Mouse (Mus musculus): Measurements from ENCODE around the gene Olfr1160. TPM values are rescaled to one million over a fixed set of nuclear protein-coding genes. Genes with fewer than 3 reads are reported as not detected.
"Not testable (repeated sequence)": the region's sequence is repeated elsewhere in the genome, so short reads cannot be mapped to it uniquely, and the experiment has no call there.

Gene Olfr1160
- total RNA-seq (2021) = not detected

- DNase-seq (ENCODE audit: extremely low spot score in 1 of 2, low spot score in 2 of 2) = no peak
- intact Hi-C loops (cut with DNase I) = no loop called here
Measured at GRCm38 (mm10) chr2:88007515-88008318, at the start of gene Olfr1160. TSS of gene Olfr1160 (minus strand) at chr2:88008268.

GRCm38 (mm10) chr2:88051029-88051428 is 43.0 kb upstream of the Olfr1160 start, which contains the start of gene Olfr1162:
TSS of gene Olfr1162 (minus strand) at chr2:88051129.
- intact Hi-C loops (cut with DNase I) = no loop called here
- DNase-seq (ENCODE audit: extremely low spot score in 1 of 2, low spot score in 2 of 2) = no peak

- no peak for DNase-seq (ENCODE audit: extremely low spot score in 1 of 2, low spot score in 2 of 2)
- intact Hi-C loops (cut with DNase I) = no loop called here
Measured at GRCm38 (mm10) chr2:88037599-88037998, 29.5 kb upstream of the Olfr1160 start, which contains the start of gene Olfr73. TSS of gene Olfr73 (minus strand) at chr2:88037699.

- DNase-seq (ENCODE audit: extremely low spot score in 1 of 2, low spot score in 2 of 2); intact Hi-C loops (cut with DNase I): not testable (repeated sequence)
Measured at GRCm38 (mm10) chr2:88022474-88022873, 14.4 kb upstream of the Olfr1160 start, which contains the start of gene Olfr1161. TSS of gene Olfr1161 (plus strand) at chr2:88022774.

GRCm38 (mm10) chr2:87989813-87990212 is 18.3 kb downstream of the Olfr1160 start, which contains the start of gene Olfr1158:
TSS of gene Olfr1158 (plus strand) at chr2:87990113.
- intact Hi-C loops (cut with DNase I) = no loop called here
- no peak for DNase-seq (ENCODE audit: extremely low spot score in 1 of 2, low spot score in 2 of 2)

GRCm38 (mm10) chr2:87974563-87974962 is 33.5 kb downstream of the Olfr1160 start, which contains the start of gene Olfr74:
TSS of gene Olfr74 (minus strand) at chr2:87974663.
- no peak for DNase-seq (ENCODE audit: extremely low spot score in 1 of 2, low spot score in 2 of 2)
- intact Hi-C loops (cut with DNase I) = no loop called here

- intact Hi-C loops (cut with DNase I) = no loop called here
- no peak for DNase-seq (ENCODE audit: extremely low spot score in 1 of 2, low spot score in 2 of 2)
Measured at GRCm38 (mm10) chr2:87968199-87968598, 39.9 kb downstream of the Olfr1160 start, which contains the start of gene Olfr1157. TSS of gene Olfr1157 (minus strand) at chr2:87968299.

- intact Hi-C loops (cut with DNase I) = no loop called here
- no peak for DNase-seq (ENCODE audit: extremely low spot score in 1 of 2, low spot score in 2 of 2)
Measured at GRCm38 (mm10) chr2:87953000-87953399, 55.1 kb downstream of the Olfr1160 start, which contains the start of gene Olfr1156. TSS of gene Olfr1156 (minus strand) at chr2:87953100.

Other genes with a start within 250 kb of the Olfr1160 start
- not detected for gene Olfr152, start 228.8 kb downstream of the Olfr1160 start, total RNA-seq (2021)
- gene Olfr1143, start 207.7 kb downstream of the Olfr1160 start, total RNA-seq (2021) = not detected
- not detected for gene Olfr1145, start 198.4 kb downstream of the Olfr1160 start, total RNA-seq (2021)
- gene Olfr1148, start 177.7 kb downstream of the Olfr1160 start, total RNA-seq (2021) = not detected
- gene Olfr1150-ps1, start 164.3 kb downstream of the Olfr1160 start, total RNA-seq (2021) = not detected
- gene Olfr1151, start 152.4 kb downstream of the Olfr1160 start, total RNA-seq (2021) = not detected
- not detected for gene Olfr1152, start 141.8 kb downstream of the Olfr1160 start, total RNA-seq (2021)
- not detected for gene Olfr1153, start 113.3 kb downstream of the Olfr1160 start, total RNA-seq (2021)
- gene Olfr1154, start 103.1 kb downstream of the Olfr1160 start, total RNA-seq (2021) = not detected
- gene Olfr1155, start 63.1 kb downstream of the Olfr1160 start, total RNA-seq (2021) = not detected
- gene Olfr1156, start 55.2 kb downstream of the Olfr1160 start, total RNA-seq (2021) = not detected
- not detected for gene Olfr1157, start 40.0 kb downstream of the Olfr1160 start, total RNA-seq (2021)
- not detected for gene Olfr74, start 33.6 kb downstream of the Olfr1160 start, total RNA-seq (2021)
- not detected for gene Olfr1158, start 18.2 kb downstream of the Olfr1160 start, total RNA-seq (2021)
- not detected for gene Olfr1161, start 14.5 kb upstream of the Olfr1160 start, total RNA-seq (2021)
- not detected for gene Olfr73, start 29.4 kb upstream of the Olfr1160 start, total RNA-seq (2021)
- not detected for gene Olfr1162, start 42.9 kb upstream of the Olfr1160 start, total RNA-seq (2021)
- gene Olfr1163, start 63.6 kb upstream of the Olfr1160 start, total RNA-seq (2021) = not detected
- gene Olfr1164, start 85.7 kb upstream of the Olfr1160 start, total RNA-seq (2021) = not detected
- not detected for gene Olfr1166, start 120.0 kb upstream of the Olfr1160 start, total RNA-seq (2021)
- gene Olfr1167, start 146.9 kb upstream of the Olfr1160 start, total RNA-seq (2021) = not detected
- gene Olfr1168, start 173.6 kb upstream of the Olfr1160 start, total RNA-seq (2021) = not detected
- not detected for gene Olfr1170, start 220.1 kb upstream of the Olfr1160 start, total RNA-seq (2021)

Data from left cerebral cortex, postnatal 10 days (tissue).